Mouse (Mus musculus) stomach, embryonic 16.5 days (tissue): ENCODE data around the gene Gabra5. TPM values are rescaled to one million over a fixed set of nuclear protein-coding genes. Genes with fewer than 3 reads are reported as not detected.

Source experiments
- ATAC-seq: fragments of 200-750 bp; cut with Nextera tagmentation; 2 replicates; pipeline ENCODE4 v1.8.0; 2017; ENCODE audit warnings: moderate number of reproducible peaks, moderate TSS enrichment; ENCODE audit not compliant: insufficient read depth, low FRiP score
- H3K27ac ChIP-seq: fragments of 300-500 bp; sonication (generic); 2 replicates; pipeline ENCODE4 v1.5.1; 2014; ENCODE audit warnings: low read length
- H3K27me3 ChIP-seq: fragments of 300-500 bp; sonication (generic); 2 replicates; pipeline ENCODE4 v1.6.1; 2014; ENCODE audit warnings: low read length, control low read depth, mixed read lengths; ENCODE audit not compliant: control insufficient read depth, insufficient read depth
- H3K36me3 ChIP-seq: fragments of 300-500 bp; sonication (generic); 2 replicates; pipeline ENCODE4 v1.6.1; 2014; ENCODE audit warnings: low read length; ENCODE audit not compliant: control insufficient read depth, insufficient read depth
- H3K4me1 ChIP-seq: fragments of 300-500 bp; sonication (generic); 2 replicates; pipeline ENCODE4 v1.6.1; 2014; ENCODE audit warnings: low read length, control low read depth, mixed read lengths; ENCODE audit not compliant: control insufficient read depth, insufficient read depth
- H3K4me2 ChIP-seq: fragments of 300-500 bp; sonication (generic); 2 replicates; pipeline ENCODE4 v1.6.1; 2014; ENCODE audit warnings: low read depth, low read length, mixed read lengths
- H3K4me3 ChIP-seq: fragments of 300-500 bp; sonication (generic); replicated peaks from 2 replicates; pipeline ENCODE4 v1.5.1; 2014; ENCODE audit warnings: mild to moderate bottlenecking, low read length
- H3K9ac ChIP-seq: fragments of 300-500 bp; sonication (generic); 2 replicates; pipeline ENCODE4 v1.6.1; 2014; ENCODE audit warnings: low read length
- H3K9me3 ChIP-seq: fragments of 300-500 bp; sonication (generic); replicated peaks from 2 replicates; pipeline ENCODE4 v1.6.1; 2016; ENCODE audit warnings: low read length, control low read depth; ENCODE audit not compliant: control insufficient read depth
- WGBS: fragments of 180-500 bp; shearing (Covaris S2); extraction: QIAGEN DNeasy Blood & Tissue Kit; methylation state at CpG from one replicate; pipeline ENCODE4 v1.1.7; 2014; 5-methylcytosine and 5-hydroxymethylcytosine counted together
- polyA plus RNA-seq: library from polyadenylated mRNA; unstranded; fragments of >200 nt; fragmentation: Nextera tagmentation; extraction: Ambion mirVana; gene quantifications from 2 replicates; pipeline ENCODE4 v1.2.1, GENCODE M21; 2015

Gabra5 gene
- polyA plus RNA-seq, 1 experiment from 2014 or later = 0.32 TPM

DNA sequence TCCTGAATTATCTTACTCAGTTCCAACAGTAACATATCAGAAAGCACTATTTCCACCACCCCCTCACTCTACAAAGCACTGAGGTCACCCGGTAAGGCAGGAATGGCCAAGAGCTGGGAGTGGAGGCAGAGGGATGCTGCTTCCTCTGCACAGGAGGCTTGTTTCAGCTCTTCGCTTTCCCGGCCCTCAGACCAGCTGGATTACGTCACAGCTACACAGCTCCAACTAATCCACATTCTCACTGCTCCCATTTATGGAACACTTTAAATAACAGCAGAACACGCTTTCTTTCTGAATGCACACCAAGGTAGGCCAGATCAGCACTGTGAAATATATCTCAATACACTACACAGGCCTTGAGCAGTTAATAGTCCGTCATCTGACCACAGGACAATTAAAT, 146.0 kb downstream of the Gabra5 start:
- ATAC-seq = no peak
- no peaks in the 10 kb centered on the region for H3K36me3 ChIP-seq
- H3K4me3 ChIP-seq = no peak overlapping the region
- H3K9ac ChIP-seq = no peak overlapping the region
- 54% methylated on average over 6 of the region's 6 CpGs for WGBS
- H3K27ac ChIP-seq = no peak overlapping the region
- no peaks in the 10 kb centered on the region for H3K27me3 ChIP-seq
- no peaks in the 10 kb centered on the region for H3K9me3 ChIP-seq
- H3K4me1 ChIP-seq = no peaks in the 10 kb centered on the region
- no peak overlapping the region for H3K4me2 ChIP-seq

- Histone ChIP-seq H3K9me3 (no peaks in the 10 kb centered on the region), H3K36me3 (no peaks in the 10 kb centered on the region), H3K9ac (no peak overlapping the region), H3K4me3 (no peak overlapping the region), H3K4me1 (no peaks in the 10 kb centered on the region), H3K27ac (no peak overlapping the region), H3K4me2 (no peak overlapping the region), H3K27me3 (no peaks in the 10 kb centered on the region)
- no peak for ATAC-seq
- WGBS = 52% methylated on average over 6 of the region's 6 CpGs
Measured at GRCm38 (mm10) chr7:57357871-57358540, 151.9 kb downstream of the Gabra5 start.

Other genes starting within 250 kb of the Gabra5 start
- gene Gabrg3, start 122.9 kb downstream of the Gabra5 start, polyA plus RNA-seq = 1.4 and 1.5 TPM in 2 replicates
- 1.6 and 1.9 TPM in 2 replicates for gene Gabrb3, start 90.4 kb downstream of the Gabra5 start, polyA plus RNA-seq